Mouse (Mus musculus): ENCODE results near the gene Ascl3.

The Ascl3 gene

DNA sequence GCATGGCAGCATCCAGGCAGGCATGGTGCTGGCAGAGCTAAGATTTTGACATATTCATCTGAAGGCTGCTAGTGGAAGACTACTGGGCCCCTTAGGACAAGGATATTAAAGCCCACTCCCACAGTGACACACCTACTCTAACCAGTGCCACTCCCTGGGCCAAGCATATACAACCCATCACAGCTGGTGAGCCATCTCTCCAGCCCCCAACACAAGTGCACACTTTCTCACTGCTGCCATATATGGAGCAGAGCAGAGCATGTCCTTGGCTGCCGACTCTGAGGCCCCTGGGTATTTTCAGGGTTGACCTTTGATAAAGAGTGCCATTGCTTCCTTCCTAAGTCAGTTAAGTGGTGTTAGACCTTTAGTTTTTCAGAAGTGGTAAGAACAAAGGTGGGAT lies 21.5 kb downstream of the Ascl3 start:
- in situ Hi-C loops (cut with MboI) = no loop called here

DNA sequence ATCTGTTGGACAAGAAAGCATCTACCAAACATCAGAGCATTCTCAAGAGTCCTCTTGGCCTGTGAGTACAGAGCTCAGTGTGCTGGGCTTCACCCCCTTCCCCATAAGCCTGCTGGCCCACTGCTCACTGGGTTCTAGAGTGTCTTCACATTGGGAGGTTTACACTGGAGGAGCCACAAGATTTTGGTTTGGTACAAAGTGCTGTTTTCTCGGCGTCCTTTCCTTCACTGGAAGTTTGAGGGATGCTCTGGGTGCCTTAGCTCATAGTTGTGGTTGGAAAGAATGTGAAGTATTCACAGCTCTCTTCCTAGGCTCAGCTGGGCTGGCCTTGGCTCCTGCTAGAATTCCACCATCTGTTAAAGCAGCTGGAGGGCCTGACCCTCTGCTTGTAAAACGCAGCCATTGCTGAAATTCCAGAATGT lies 22.6 kb downstream of the Ascl3 start:
- in situ Hi-C loops (cut with MboI) = no loop called here

DNA sequence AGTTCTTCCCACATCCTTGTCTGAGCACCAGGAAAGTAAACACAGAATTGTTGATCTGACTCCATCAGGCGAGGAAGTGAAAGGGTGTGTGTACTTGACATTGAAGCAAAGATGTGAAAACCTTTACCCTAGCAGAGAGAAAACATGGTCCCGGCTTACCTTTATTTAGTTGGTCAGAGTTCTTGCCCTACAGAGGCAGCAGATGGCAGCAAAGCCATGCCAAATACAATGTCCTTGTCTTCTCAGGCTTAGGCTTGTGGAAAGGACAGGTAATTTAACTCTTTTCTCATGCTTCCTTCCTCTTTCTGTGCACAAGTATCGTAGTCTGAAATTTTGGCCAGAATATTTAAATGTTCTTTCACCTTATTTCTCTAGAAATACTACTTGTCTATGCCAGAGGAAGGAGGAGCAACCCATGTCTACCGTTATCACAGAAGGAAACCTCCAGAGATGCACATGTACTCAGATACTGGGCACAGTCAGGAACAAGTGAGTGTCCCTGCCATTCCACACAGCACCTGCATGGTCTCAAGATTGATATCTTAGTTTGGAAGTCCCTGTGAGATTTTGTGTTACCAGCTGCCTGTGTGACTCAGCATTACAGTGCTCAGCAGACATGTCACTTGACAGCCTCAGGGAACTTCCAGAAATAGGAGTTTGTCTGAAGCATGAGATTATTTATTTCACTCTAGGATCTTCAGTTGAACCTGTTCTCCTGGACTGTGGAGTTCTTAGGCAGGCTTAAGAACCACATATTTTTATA lies 24.3 kb downstream of the Ascl3 start:
- in situ Hi-C loops (cut with MboI) = no loop called here

DNA sequence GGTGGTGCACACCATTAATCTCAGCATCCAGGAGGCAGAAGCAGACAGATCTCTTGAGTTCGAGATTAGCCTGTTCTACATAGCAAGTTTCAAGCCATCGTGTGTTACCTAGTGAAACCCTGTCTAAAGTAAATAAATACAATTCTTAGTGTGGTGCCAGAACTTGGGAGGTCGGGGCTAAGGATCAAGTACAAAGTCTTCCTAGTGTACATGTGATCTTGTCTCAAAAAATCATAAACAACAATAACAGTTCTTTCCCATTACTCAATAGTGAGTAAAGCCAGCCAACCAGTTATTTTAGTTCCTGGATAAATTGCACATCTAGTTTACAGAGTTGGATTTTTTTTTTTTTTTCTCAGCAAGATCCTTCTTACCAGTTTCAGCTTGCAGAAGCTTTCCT lies 27.1 kb downstream of the Ascl3 start:
- in situ Hi-C loops (cut with MboI) = no loop called here

DNA sequence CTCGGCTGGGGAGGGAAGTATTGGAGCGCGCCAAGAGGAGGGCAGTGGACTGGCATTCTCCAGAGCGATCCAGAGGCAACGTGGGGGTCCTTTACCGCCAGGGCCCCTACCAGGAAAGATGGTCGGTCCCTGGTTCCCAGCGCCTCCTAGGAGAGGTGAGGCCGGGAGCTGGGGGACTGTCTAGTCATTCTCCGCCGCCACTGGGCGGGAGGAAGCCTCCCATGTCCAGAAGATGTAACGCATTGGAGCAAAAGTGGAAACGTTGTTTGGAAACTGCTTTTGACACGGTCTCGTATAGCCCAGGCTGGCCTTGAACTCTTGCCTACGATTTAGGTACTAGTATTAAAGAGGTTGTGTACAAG lies 27.5 kb downstream of the Ascl3 start:
- in situ Hi-C loops (cut with MboI) = no loop called here

DNA sequence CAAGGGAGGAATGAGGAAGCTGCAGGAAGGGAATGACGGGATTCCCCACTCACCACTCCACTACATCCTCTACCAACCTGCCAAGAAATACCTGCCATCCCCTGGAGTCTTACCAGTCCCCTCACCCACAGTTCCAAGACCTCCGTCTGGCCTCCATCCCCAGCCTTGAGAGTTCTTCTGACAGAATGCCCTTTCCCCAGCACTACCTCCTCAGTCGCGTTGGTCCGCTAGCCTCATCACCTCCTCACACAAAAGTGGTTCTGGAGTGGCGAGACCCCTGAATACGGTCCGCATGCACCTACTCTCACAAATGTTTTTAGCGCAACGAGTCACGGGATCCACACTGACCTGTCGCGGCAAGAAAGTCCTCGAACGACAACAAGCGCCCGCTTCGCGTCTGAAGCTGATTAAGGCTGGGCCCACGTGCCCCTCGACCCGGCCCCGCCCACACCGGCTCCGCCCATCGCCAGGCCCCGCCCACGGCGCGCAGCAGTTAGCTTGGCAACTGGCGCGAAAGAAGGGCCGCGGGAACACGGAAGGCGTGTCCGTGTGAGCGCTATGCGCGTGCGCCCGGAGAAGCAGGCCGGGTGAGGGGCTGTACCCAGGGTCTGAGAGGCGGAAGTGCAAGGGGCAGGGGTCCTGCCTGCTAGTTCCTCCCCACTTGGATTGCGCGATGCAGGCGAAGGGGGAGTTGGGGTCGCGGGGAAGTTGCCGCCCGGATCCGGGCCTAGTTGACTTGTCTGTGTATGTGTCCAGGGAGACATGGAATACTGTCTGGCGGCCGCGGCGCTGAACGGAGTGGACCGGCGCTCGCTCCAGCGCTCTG lies 28.1 kb downstream of the Ascl3 start, which contains the start of the genes St5 and Akip1:
St5 (minus strand) TSS at position 416 of the 826 bp plus-strand sequence.
Akip1 (plus strand) TSS at position 501 of the 826 bp plus-strand sequence.
- in situ Hi-C loops (cut with MboI) = no loop called here

DNA sequence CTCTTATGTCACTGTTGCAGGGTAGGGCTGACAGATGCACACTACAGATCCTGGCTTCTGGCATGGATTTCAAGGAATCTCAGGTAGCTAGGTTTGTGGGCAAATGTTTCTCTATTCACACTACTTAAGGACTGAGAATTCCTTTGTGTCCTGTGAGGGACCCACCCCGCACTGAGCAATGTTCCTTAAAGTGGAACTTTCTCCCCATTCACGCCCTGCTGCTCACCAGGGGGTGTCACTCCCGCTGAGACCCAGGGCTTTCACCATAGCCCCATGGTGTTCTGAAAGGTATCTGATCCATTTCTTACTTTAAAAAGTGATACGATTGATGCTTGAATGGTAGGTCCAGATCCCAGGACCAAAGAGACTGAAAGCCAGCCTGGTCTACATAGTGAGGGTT lies 28.8 kb downstream of the Ascl3 start:
- in situ Hi-C loops (cut with MboI) = no loop called here

DNA sequence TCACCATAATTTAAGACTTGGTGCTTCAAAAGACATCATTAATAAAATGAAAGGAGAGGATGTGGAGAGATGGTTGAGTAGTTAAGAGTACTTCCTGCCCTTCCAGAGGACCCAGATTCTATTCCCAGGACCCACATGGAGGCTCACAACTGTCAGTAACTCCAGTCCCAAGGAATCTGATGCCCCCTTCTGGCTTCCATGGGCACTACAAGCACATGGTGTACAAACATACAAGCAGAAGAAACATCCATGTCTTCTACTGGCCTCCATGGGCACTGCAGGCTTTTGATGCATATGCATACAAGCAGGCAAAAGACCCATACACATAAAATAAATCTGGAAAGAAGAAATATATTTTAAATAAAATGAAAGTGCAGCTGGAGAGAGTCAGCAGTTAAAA lies 31.3 kb downstream of the Ascl3 start:
- in situ Hi-C loops (cut with MboI) = no loop called here

DNA sequence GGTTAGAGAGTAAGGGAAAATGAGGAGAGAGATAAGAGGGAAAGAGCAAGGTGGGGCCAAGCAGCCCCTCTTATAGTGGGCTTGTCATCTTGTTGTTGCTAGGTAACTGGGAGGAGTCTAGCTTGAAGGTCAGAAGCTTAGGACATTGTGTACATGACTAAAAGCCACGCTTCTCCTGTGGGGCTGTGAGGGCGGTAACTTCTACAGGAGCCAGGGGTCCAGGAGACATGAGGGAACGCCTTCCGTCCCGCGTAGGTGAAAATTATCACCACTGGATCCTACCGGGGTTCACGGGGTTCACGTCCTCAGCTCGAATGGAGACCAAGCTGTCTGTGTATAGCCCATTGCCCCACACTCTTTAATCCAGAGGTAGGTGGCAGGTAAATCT lies 36.2 kb downstream of the Ascl3 start:
- in situ Hi-C loops (cut with MboI) = no loop called here

DNA sequence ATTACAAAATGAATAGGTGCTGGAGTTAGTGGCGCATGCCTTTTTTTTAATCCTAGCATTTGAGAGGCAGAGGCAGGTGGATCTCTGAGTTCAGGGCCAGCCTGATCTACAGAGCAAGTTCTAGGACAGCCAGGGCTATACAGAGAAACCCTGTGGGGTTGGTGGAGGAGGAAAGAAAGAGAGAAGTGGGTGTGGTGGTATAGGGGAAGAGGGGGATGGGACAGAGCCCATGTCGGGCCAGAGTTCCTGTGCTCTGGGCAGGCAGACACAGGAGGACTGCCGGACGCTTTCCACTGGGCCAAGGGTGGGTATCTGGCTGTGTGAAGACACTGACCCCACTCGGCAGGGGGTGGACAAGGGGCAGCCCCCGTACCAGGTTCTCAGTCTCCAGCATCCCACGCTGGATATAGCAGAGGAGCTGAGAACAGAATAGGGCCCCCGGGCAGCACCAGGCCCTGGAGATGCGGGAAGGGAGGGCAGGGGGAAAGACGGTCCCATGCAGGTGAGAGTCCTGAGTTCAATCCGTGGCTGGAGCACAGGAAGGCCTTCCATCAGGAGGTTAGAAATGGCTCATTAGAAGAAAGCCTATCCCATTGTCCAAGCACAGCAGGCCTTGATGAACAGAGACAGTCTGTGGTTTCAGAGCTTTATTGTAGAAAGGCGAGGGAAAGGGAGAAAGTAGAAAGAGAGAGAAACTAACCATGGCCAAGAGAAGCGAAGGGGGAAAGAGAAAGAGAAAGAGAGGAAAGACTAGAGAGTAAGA lies 36.8 kb downstream of the Ascl3 start:
- in situ Hi-C loops (cut with MboI) = no loop called here

DNA sequence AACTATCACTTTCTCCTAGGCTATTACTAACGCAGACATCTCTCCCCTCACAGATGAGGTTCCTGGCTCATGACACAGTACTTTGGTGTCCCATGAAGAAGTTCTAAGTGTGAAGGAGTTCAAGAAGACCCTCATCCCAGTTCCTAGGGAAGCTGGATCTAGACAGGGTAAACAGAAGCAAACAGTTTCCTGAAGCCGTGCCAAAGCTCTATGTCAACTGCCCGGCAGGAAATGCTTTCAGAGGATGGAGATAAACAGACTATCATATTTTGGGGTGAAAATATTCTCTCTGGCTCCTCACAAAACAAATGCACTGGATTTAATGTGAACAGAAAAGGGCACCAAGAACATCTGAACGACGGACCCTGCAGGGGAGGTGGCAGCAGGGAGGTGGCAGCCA lies 40.6 kb downstream of the Ascl3 start:
- in situ Hi-C loops (cut with MboI) = no loop called here

DNA sequence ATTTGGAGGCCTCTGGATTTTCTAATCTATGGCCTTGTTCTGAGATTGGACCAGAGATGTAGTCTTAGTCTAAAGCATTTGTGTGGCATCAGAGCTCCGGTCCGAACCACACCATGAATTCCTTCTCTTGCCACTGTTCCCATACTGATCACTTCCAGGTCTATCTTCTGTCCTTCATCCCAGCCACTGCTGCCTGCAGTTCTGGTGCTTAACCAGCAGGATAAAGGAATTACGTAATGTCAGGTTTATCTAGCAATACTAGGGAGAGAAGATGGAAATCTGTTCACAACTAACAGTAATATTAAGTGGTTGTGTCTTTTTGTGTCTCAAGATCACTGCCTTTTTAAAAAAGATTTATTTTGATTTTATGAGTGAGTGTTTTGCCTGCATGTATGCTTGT lies 41.4 kb downstream of the Ascl3 start:
- in situ Hi-C loops (cut with MboI) = no loop called here

DNA sequence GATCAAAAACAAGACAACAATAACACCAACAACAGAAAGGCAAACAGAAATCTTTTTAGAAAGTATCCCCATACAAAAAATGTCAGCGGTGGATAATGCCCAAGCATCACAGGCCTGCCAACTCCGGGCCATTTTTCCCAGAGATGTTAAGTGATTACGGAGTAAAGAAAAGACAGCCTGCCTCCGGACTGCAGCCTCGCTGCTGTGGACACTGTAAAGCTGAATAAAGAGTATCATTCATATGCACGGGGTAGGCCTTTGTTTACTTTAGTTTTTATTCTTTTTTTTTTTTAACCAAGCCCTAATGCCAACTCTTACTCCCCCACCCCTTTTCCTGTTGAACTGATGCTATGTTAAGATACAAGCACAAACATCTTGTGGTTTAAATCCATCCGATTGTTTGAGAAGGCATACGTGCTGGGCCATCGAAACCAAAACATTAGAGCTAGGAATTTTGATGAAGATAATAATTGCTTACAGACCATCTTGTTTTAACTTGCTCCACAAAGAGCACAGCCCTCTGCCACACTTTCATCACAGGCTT lies 44.9 kb downstream of the Ascl3 start:
- in situ Hi-C loops (cut with MboI) = no loop called here

DNA sequence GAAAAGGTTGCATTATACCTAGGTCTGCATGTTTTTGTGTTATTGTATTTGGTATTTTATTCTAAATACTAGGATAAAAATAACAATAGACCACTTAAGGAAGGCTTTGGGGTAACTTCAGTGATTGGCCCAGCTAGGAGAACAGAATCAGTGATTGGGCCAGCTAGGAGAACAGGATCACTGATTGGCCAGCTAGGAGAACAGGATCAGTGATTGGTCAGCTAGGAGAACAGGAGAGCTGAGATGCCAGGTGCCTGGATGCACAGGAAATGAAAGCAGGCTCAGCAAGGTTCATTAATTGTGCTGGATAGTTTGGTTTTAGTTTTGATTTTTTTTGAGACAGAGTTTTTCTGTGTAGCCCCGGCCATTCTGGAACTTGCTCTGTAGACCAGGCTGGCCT lies 50.6 kb downstream of the Ascl3 start:
- in situ Hi-C loops (cut with MboI) = no loop called here

DNA sequence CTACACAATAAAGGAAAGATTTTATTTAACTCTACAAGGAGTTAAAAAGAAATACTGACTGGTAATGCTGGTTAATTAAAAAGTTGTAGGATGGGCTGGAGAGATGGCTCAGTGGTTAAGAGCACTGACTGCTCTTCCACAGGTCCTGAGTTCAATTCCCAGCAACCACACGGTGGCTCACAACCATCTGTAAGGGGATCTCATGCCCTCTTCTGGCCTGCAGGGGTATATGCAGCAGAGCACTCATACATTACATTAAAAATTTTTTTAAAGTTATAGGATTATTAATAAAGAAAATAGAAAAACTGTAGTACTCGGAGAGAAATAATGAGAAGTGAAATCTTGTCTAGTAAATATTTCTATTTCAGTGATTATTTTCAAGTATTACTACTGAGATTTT lies 51.2 kb downstream of the Ascl3 start:
- in situ Hi-C loops (cut with MboI) = no loop called here
